Mouse (Mus musculus) embryo, embryonic 11 days (tissue): ENCODE data around the gene Rhcg.

Experiments
- DNase-seq: peaks from one replicate; pipeline ENCODE4 v3.0.0-alpha.2; 2015

Gene Rhcg

DNA sequence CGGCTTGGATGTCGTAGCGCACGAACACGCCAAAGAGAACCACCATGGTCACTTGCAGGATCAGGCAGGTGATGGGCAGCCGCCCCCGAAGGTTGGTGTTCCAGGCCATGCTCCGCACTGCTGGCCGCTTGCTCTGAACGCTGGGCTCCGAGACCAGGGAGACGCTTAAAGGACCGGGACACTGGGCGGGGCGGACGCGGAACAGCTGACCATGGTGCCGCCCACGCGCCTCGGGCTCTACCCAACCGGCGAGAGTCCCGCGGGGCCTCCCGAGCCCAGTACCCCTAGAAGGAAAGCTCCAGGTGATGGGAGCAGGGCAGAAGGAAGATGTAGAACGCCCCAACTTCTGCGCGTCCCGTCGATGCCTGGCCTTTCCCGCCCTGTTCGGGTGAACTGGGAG lies at the start of gene Rhcg:
Gene Rhcg (minus strand): TSS at position 240 of the 400 bp plus-strand sequence.
- DNase-seq: no peak

DNA sequence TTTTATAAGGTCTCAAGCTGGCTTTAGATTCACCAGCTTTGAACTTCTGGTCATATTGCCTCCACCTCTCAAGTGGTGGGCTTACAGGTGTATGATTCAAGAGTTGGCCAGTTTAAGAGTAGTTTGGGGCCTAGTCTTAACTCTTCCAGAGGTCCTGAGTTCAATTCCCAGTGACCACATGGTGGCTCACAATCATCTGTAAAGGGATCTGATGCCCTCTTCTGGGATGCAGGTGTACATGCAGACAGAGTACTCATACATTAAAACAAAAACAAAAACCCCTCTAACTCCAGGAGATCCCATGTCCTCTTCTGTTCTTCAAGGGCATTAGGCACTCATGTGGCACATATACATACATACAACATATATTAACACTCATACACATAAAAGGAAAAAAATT lies 49.2 kb upstream of the Rhcg start:
- no peak for DNase-seq

DNA sequence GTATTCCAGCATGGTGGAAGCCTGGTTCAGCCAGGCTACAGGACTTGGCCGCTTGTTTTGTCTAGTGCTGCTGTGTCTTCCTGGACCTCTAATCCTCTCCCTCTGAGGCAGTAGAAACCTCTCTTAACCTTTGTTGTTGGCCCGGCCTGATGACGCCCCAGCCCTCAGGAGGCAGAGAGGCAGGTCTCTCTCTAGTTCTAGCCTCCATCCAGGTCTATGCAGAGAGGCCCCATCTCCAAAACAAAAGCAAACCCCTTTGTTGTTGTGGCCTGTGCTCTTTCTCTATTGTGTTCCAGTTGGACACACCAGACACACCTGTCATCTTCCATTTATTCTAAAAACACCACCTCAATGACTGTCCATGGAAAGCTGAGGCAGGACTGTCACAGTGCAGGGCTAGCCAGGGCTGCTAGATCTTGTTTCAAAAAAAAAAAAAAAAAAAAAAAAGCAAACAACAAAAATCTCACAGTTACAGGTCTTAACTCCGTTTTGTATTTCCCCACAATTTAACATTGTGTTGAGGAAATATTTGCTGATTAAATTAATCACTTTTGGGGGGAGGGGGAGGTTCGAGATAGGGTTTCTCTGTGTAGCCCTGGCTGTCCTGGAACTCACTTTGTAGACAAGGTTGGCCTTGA lies 43.9 kb upstream of the Rhcg start:
- DNase-seq: no peak

DNA sequence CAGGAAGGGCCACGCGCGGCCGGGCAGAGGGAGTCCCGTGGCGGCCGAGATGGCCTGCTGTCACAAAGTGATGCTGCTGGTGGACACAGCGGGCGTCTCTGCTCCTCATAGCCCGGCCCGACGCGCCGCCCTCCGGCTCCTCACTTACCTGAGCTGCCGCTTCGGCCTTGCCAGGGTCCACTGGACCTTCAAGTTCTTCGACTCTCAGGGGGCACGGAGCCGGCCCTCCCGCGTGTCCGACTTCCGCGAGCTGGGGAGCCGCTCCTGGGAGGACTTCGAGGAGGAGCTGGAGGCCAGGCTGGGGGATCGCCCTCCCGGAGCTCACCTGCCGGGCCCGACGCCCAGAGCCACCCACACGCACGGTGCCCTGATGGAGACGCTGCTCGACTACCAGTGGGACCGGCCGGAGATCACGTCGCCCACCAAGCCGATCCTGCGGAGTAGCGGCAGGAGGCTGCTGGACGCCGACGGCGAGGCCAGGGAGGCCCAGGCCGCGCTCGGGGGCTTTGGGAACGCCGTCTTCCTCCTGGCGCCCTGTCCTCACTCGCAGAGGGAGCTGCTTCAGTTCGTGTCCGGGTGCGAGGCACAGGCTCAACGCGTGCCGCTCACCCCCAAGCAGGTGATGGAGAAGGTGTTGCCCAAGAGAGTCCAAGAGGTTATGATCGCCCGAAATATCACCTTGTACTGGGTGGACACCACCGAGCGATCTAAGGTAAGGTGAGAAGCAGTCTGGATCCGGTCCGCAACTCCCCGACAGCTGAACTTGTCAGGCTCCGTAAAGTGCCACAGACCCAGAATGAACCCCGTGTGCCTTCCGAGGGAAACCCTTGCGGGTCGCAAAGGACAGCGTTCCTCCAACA lies 43.1 kb upstream of the Rhcg start:
- DNase-seq: peak; percentile 32

GRCm38 (mm10) chr7:79659578-79660290 lies 42.3 kb upstream of the Rhcg start, which contains the start of gene Ticrr:
TSS of gene Ticrr (plus strand) at chr7:79660196.
- peak; percentile 97 for DNase-seq

- no peak for DNase-seq
Measured at GRCm38 (mm10) chr7:79654586-79654985, 37.1 kb upstream of the Rhcg start.

GRCm38 (mm10) chr7:79654185-79654584 lies 36.7 kb upstream of the Rhcg start:
- no peak for DNase-seq

- peak; percentile 69 for DNase-seq
Measured at GRCm38 (mm10) chr7:79649005-79649404, 31.5 kb upstream of the Rhcg start.

- DNase-seq: no peak
Measured at GRCm38 (mm10) chr7:79647233-79647632, 29.8 kb upstream of the Rhcg start.

DNA sequence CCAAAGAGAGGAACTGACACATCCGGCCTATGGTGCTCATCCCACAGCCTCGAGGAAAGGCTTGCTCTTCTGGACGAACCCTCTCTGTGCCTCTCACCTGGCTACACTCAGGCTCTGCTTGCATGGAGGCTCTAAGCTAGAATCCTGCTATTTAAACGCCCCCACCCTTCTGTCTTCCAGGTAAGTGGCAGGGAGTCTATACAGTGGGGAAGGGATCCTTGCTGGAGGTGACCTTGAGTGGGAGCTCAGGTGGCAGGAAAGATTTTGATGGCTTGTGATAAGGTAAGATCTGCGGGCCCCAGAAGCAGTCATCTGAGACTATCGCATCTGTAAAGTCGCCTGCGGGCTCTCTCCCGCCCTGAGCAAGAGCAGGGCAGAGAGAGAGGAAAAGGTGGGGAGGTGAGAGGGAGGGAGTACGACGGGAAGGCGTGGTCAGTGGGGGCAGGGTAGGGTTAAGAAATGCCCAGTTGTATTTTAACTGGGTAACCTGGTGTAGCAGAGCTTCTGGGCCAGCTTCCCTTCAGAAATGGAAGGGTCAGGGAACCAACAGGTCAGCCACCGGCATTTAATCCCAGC lies 14.4 kb upstream of the Rhcg start:
- DNase-seq: no peak

DNA sequence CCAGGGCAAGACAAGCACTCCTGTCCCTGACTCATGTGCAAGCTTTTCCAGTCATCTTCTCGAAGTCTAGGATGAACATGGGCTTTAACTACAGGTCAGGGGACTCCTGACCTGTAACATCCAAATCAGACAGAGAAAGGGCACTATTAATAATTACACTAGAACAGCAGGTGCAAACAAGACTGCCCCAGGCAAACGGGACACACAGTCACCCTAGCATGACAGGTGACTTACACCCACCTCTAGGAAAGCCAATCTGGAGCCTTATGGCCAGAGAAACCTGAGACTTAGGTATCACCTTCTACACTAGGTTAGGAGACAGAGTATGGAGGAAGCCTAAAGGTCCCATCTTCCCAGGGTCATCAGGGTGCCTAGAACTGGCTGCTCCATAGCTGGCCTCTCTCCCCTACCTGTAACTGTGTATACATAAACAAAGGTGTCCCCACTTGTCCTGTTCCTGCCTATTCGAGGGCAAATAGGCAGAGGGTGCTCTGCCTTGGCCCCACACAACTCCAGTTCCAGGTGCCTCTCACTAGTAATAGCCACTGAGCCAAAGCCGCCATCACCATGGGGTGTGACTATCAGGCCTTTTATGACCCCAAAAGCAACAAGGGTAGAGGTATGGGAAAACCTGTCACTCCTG lies 10.9 kb upstream of the Rhcg start:
- DNase-seq: no peak

- no peak for DNase-seq
Measured at GRCm38 (mm10) chr7:79626170-79626569, 8.7 kb upstream of the Rhcg start.

DNA sequence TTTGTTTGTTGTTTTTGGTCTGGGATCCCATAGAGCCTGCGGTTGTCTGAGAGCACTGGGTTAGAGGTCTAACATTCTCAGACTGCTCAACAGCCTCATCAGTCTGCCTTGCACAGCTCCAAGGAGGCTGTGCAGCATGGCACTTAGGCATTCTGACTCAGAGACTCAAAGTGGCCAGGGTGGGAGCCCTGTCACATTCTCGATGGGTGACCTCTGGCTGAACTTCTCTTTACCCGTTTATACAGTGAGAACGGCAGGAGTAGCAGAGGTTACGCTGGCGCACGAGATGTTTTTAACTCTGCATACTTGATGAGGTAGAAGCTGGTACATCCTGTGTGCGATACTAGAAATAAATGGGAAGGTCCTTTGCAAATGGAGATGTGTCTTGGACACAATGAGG lies 5.6 kb upstream of the Rhcg start:
- no peak for DNase-seq

DNA sequence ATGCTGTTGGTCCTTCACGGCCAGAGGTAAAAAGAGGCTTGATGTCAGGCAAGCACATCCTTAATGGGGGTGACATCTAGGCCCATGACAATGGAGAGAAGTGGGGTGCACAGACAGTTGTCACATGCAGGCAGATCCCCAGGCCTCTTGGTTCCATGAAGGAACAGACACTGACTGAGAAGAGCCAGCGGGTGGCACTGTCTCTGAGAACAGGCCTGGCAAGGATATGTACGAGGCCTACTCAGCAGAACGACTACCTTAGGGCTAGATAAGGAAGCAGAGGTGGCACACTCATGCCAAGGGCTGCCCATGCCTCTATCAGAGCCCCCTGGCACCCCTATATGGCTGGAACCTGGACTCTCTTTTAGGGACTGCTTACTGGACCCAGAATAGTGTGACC lies 2.0 kb upstream of the Rhcg start:
- DNase-seq: no peak

GRCm38 (mm10) chr7:79615941-79616340 lies 1.5 kb downstream of the Rhcg start:
- DNase-seq: no peak

DNA sequence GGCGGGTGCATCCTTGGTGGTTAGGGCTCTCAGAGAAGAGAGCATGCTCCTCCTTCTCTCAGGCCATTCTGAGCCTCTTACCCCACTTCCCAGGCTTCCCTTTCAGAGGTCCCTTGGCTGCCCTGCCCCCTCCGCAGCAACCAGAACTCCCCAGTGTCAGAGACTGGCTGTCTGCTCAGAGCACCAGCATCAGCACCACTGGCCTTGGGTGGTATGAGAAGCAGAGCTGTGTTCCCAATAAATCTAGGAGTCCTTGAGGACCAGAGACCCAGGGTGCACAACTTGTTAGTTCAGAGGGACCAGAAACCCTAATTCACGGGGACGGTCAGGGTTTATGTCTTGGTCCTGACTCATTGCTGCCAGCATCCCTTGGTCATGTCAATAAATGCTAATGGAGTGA lies 2.4 kb downstream of the Rhcg start:
- DNase-seq: no peak

GRCm38 (mm10) chr7:79613314-79613713 lies 4.1 kb downstream of the Rhcg start:
- no peak for DNase-seq

DNA sequence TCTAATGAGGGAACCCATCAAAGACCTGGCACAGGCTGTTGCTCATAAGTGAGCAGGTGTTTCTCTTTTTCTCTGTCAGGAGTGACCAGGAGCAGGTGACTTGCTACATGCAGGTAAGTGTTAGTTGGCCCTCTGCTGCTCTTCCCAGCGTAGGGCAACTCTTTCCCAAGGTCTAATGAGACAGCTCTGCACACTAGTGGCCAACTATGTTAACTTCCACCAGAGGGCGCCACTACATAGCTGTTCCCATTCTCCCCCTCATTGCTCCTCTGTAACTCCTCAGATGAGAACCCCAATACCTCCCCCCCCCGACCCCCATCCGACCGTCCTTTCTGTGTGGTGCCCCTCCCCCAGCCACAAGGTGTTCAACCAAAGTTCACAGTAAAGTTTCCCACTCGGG lies 4.7 kb downstream of the Rhcg start:
- peak; percentile 72 for DNase-seq

- DNase-seq: no peak
Measured at GRCm38 (mm10) chr7:79611901-79612300, 5.6 kb downstream of the Rhcg start.

- DNase-seq: peak; percentile 84
Measured at GRCm38 (mm10) chr7:79607263-79607921, 10.1 kb downstream of the Rhcg start.

GRCm38 (mm10) chr7:79606766-79607165 lies 10.7 kb downstream of the Rhcg start:
- no peak for DNase-seq

- no peak for DNase-seq
Measured at GRCm38 (mm10) chr7:79602006-79602405, 15.5 kb downstream of the Rhcg start.
